Mouse (Mus musculus): ENCODE results near the gene Utp3. TPM values are rescaled to one million over a fixed set of nuclear protein-coding genes. Genes with fewer than 3 reads are reported as not detected.

Gene Utp3
- polyA plus RNA-seq, 1 experiment from 2014 or later, result 78.9 TPM

DNA sequence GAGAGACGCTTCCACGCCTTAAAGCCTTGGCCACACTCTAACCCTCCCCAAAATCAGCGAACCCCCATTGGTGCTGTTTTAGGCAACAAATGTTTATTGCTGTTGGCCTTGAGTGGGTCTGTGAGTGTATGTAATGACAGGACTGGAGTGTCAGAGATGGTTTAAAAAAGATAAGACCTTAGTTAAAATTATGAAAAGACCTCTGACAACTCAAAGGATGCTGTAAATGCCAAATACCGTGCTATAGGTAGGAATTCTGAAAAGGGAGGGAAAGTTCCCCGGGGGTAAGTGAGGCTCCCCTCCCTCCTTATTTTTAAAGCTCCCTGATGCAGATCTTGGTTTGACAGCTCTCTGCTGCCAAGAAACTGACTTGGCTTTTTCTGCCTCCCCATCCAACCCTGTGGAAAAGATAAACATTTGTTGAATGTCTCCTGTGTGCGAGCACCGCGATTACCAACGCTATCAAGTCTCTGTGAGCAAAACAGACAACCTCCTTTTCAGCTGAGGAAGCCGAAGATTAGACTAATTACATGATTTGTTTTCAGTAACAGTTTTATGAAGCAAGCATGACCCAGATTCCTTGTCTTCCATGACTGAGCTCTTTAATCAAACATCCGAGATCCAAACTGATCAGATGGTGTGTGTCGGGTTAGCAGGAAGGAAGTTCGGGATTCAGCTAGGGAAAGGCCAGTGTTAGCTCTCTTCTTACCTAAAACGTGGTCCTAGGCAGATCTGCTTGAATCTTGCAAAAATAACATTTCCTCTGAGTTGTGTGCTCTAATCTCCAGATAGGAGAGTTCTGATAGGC is 12.0 kb downstream of the Utp3 start:
- no peaks in the 10 kb centered on the region for H3K27me3 ChIP-seq
- ATAC-seq, result no peak
- POLR2A ChIA-PET, result interaction anchor here (1.5 to 4.3 kb wide), 2 partner anchors 11 to 109 kb away, joined by 4 to 23 read pairs; partner anchors contain the start of gene Utp3
- TF ChIP-seq CTCF (IDR thresholded peaks at IDR 0.05), result no peak
- CTCF ChIA-PET, result interaction anchor here (0.9 to 1.3 kb wide), 6 partner anchors 10 to 93 kb away, joined by 3 to 5 read pairs (median 4); no protein-coding TSS in a partner anchor
- in situ Hi-C loops (cut with MboI; ENCODE audit: low pct_unique_long_range_greater_than_20kb), result loop anchor here (5.0 to 25.0 kb wide), 4 partner anchors 66 to 1754 kb away; partner anchors contain the start of genes Dck and Ythdc1
- DNase-seq (ENCODE audit: low read depth, low spot score), result no peak

DNA sequence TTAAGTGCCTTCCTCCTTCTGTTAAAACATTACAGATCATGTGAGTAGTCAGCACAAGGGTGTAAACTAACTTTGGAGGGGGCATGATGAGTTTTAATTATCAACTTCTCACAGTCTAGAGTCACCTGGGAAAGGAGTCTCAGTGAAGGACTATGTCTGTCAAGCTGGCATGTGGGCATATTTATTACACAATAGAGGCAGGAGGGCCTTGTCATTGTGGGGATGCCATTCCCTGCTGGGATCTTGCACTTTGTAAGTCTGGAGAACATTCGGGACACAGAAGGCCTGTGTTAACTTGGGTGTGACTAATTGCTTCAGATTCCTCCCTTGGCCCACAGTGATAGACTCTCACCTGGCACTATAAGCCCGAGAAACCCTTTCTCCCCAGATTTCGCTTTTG is 15.3 kb downstream of the Utp3 start:
- DNase-seq (ENCODE audit: low read depth, low spot score), result no peak
- ATAC-seq, result no peak
- ChIA-PET POLR2A (no interaction called here), CTCF (interaction anchor here (1.2 to 1.5 kb wide), 3 partner anchors 14 to 110 kb away, joined by 3 to 6 read pairs (median 5); no protein-coding TSS in a partner anchor)
- in situ Hi-C loops (cut with MboI; ENCODE audit: low pct_unique_long_range_greater_than_20kb), result loop anchor here (5.0 to 25.0 kb wide), 4 partner anchors 63 to 1757 kb away; partner anchors contain the start of genes Dck and Ythdc1
- no peak for TF ChIP-seq CTCF (IDR thresholded peaks at IDR 0.05)
- no peaks in the 10 kb centered on the region for H3K27me3 ChIP-seq

DNA sequence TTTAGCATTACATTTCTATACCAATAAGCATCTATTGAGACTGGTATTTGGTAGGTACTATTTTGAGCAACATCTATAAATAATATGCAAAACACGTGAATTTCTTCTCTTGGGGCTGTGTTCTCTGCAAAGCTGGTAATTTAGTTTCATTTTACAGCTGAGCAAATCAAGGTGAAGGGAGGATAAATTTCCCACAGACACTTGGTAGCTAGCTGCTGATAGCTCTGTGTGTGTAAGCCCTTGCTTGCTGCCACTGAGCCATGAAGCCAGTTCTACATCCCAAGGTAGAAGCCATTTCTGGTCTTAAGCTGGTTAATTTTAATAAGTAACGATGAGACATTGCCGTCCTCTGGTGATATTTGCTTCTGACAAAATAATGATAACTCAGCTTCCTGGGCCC is 20.6 kb downstream of the Utp3 start:
- DNase-seq (ENCODE audit: low read depth, low spot score) (no peak), ATAC-seq (no peak)
- H3K27me3 ChIP-seq, result no peaks in the 10 kb centered on the region
- CTCF ChIA-PET, result interaction anchor here (0.9 kb wide), 2 partner anchors 9 to 26 kb away, joined by 3 to 4 read pairs; no protein-coding TSS in a partner anchor
- in situ Hi-C loops (cut with MboI; ENCODE audit: low pct_unique_long_range_greater_than_20kb), result loop anchor here (25.0 kb wide), 2 partner anchors 912 to 1763 kb away; partner anchors contain the start of gene Ythdc1
- POLR2A ChIA-PET, result interaction anchor here (0.7 kb wide), 1 partner anchor 10 kb away, joined by 4 read pairs; no protein-coding TSS in a partner anchor
- TF ChIP-seq CTCF (IDR thresholded peaks at IDR 0.05), result no peak

DNA sequence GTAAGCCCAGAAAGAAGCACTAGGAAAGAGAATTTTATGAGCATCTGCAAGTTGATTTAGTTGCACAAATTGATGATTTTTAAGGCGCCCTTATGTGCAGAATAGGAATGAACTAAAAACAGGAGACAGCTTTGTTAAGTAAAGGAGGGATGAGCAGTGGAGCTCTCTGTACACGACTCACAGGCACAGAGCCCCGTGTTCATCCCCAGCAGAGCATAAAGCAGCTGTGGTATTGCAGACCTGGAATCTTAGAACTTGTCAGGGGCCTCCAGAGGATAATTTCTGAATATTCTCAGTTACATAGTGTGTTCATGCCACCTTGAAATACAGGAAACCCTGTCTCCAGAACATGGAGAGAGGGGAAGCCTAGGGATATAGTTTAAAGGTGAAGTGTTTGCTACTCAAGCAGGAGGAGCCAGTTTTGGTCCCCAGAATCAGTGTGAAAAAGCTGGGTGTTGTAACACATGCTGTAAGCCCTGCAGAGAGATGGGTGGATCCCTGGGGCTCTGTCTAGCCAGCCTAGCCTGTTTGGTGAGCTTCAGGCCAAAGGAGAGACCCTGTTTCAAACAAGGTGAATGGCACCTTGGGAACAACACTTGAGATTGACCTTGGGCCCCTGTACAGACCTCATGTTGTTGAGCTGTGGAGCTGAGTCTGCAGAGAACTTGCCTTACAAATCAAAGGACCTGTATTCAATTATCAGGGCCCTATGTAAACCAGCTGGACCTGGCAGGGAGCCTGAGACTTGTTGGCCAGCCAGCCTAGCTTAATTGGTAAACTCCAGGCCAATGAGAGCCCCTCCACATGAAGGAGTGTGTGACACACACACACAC is 21.5 kb downstream of the Utp3 start:
- CTCF ChIA-PET, result interaction anchor here (0.9 to 1.4 kb wide), 3 partner anchors 8 to 25 kb away, joined by 3 to 4 read pairs (median 4); no protein-coding TSS in a partner anchor
- no peak for DNase-seq (ENCODE audit: low read depth, low spot score)
- ATAC-seq, result no peak

DNA sequence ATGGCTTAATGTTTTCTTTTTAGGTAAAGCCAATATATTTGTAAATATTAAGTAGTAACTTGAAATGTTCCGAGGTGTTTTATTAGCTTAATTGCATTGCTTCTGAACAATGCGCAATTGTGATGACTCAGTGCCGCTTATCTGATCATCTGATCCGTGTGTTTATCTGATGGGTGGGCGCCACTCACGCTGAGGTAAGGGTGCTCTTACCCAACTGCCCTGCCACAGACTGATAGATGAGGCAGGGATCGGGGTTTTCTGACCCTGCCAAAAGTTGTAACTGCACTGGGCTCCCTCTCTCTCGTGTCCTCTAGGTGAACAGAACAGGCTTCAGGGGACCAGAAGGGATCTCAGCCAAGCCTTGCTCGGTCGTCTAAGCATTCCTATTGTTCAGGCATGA is 26.4 kb downstream of the Utp3 start:
- in situ Hi-C loops (cut with MboI; ENCODE audit: low pct_unique_long_range_greater_than_20kb), result no loop called here
- no peaks in the 10 kb centered on the region for H3K27me3 ChIP-seq
- ChIA-PET POLR2A (no interaction called here), CTCF (no interaction called here)
- DNase-seq (ENCODE audit: low read depth, low spot score) (no peak), ATAC-seq (no peak)
- TF ChIP-seq CTCF (IDR thresholded peaks at IDR 0.05), result no peak

More for the DNA sequence above, 21.5 kb downstream of the Utp3 start:
- H3K27me3 ChIP-seq, result no peaks in the 10 kb centered on the region
- in situ Hi-C loops (cut with MboI; ENCODE audit: low pct_unique_long_range_greater_than_20kb), result no loop called here
- POLR2A ChIA-PET, result no interaction called here
- no peak for TF ChIP-seq CTCF (IDR thresholded peaks at IDR 0.05)

DNA sequence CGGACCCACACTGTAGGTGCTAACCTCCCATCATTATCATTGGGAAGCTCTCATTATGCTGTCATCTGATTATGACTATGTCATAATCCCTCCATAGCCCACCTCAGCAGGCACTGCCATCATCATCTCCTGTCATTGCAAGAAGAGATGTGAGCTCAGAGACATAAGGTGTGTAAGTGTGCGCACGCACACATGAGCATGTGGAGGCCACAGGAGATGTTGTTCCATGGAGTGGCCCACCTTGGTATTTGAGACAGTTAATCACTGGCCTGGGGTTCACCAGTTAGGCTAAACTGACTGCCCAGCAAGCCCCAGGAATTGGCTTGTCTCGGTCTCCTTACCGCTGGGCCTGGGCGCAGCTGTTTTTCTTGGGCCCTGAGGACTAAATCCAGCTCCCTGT is 27.1 kb downstream of the Utp3 start:
- no peak for DNase-seq (ENCODE audit: low read depth, low spot score)
- ChIA-PET CTCF (no interaction called here), POLR2A (no interaction called here)
- TF ChIP-seq CTCF (IDR thresholded peaks at IDR 0.05), result no peak
- in situ Hi-C loops (cut with MboI; ENCODE audit: low pct_unique_long_range_greater_than_20kb), result no loop called here
- ATAC-seq, result no peak
- no peaks in the 10 kb centered on the region for H3K27me3 ChIP-seq

DNA sequence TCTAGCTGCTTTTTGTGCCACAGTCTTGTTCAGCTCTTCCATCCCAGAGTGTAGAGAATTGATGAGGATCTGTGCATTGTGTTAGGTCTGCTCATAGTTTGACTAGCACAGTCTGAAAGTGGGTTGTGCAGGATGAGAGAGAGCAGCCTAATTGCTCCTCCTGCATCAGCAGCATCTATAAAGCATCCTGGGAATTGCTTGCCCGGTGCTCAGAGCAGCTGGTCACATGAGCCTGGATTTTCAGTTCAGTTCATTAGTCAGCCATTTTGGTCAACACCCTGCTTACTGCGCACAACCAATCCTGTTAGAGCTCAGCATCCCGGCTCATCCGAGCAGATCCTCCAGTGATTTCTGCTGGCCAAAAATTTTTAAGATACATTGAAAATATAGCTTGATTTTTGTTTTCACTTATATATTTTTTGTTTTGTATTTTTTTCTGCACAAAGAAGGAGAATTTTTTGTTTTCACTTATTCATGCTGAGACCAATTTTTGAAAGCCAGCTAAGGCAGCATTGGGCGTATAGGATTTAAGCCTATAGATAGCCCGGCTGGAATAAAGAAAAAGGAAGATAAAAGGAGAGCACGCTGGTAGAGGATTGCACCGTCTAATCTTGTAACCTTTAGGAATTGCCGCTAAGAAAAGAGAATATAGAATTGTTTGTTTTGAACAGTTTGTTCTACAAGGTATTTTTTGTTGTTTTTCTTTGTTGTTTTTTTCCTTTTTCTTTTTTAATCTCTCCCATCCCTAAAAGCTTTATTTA is 29.2 kb downstream of the Utp3 start:
- POLR2A ChIA-PET, result interaction anchor here (0.8 to 1.2 kb wide), 2 partner anchors 11 to 18 kb away, joined by 3 to 4 read pairs; partner anchors contain the start of gene Rufy3
- in situ Hi-C loops (cut with MboI; ENCODE audit: low pct_unique_long_range_greater_than_20kb), result no loop called here
- no peak for TF ChIP-seq CTCF (IDR thresholded peaks at IDR 0.05)
- H3K27me3 ChIP-seq, result no peaks in the 10 kb centered on the region
- DNase-seq (ENCODE audit: low read depth, low spot score) (no peak), ATAC-seq (no peak)
- CTCF ChIA-PET, result interaction anchor here (0.9 to 1.7 kb wide), 7 partner anchors 8 to 65 kb away, joined by 3 to 5 read pairs (median 4); partner anchors contain the start of gene Rufy3

DNA sequence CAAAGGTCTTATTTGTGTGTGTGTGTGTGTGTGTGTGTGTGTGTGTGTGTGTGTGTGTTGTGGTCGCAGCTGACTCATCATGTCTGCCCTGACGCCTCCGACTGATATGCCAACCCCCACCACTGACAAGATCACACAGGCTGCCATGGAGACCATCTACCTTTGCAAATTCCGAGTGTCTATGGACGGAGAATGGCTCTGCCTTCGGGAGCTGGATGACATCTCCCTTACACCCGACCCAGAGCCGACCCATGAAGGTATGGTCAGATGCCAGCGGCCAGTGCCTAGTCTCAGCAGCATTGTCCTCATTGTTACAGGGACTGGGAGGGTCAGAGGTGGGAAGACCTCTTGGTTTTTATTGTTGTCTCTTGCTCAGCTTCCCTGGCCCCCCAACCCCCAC is 29.8 kb downstream of the Utp3 start:
- in situ Hi-C loops (cut with MboI; ENCODE audit: low pct_unique_long_range_greater_than_20kb), result no loop called here
- ChIA-PET CTCF (interaction anchor here (1.0 to 1.7 kb wide), 4 partner anchors 9 to 19 kb away, joined by 3 to 5 read pairs (median 4); partner anchors contain the start of gene Rufy3), POLR2A (interaction anchor here (0.8 kb wide), 1 partner anchor 11 kb away, joined by 3 read pairs; no protein-coding TSS in a partner anchor)
- TF ChIP-seq CTCF (IDR thresholded peaks at IDR 0.05), result no peak
- DNase-seq (ENCODE audit: low read depth, low spot score), result no peak
- H3K27me3 ChIP-seq, result no peaks in the 10 kb centered on the region
- ATAC-seq, result no peak

DNA sequence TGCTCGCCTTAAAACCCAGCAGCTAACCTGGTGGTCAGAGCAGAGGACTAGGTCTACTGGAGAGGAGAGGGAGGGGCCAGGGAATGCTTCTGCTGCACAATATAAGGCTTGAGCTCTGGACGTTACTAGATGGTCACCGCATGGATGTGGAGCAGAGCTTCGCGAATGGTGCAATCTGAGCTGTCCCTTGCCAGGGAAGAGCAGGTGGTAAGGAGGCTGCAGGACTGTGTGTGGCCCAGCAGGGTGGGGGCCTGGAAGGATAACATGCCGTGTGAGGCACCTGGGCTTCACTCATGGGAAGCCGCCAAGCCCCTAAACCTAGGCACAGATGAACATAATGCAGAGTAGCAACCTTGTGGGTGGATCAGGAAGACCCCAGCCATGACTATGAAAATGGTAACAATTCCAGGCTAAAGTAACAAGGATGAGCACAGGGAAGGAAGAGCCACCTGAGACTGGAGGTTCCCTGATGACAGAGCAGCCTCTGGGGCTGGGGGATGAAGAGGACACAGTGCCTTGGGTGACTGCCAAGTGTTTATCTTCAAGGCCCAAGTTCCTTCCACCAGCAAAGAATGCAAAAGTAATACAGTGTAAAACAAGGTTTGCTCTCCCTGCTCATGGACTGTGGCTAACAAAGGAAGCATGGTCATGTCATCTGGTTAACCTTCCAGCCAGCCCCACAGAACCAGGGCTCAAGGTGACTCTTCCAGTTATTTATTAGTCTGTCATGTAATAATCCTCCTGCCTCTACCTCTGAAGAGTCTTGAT is 32.3 kb downstream of the Utp3 start:
- DNase-seq (ENCODE audit: low read depth, low spot score) (no peak), ATAC-seq (peak; percentile 11)
- POLR2A ChIA-PET, result interaction anchor here (0.7 kb wide), 1 partner anchor 643 kb away, joined by 3 read pairs; no protein-coding TSS in a partner anchor
- CTCF ChIA-PET, result interaction anchor here (1.1 to 2.0 kb wide), 6 partner anchors 11 to 27 kb away, joined by 3 to 6 read pairs (median 4); no protein-coding TSS in a partner anchor
- no peak for TF ChIP-seq CTCF (IDR thresholded peaks at IDR 0.05)
- no peaks in the 10 kb centered on the region for H3K27me3 ChIP-seq
- in situ Hi-C loops (cut with MboI; ENCODE audit: low pct_unique_long_range_greater_than_20kb), result no loop called here

All from Patski (cell line).